Mouse (Mus musculus): ENCODE measurements around the gene Pramel7.
"Not testable (repeated sequence)": the region's sequence is repeated elsewhere in the genome, so short reads cannot be mapped to it uniquely, and the experiment has no call there.

Gene Pramel7

DNA sequence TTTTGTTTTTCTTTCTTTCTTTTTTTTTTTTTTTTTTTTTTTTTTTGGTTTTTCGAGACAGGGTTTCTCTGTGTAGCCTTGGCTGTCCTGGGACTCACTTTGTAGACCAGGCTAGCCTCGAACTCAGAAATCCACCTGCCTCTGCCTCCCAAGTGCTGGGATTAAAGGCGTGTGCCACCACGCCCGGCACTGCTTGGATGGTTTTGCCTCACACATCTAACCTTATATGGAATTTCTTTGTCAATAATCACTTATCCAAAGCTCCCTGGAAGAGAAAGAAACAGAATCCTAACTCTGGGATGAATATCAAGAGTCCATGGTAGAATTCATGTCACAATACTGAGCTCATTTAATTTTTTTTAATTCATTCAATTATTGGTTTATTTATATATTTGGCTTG lies at the start of gene Pramel7:
Gene Pramel7, minus strand, starts transcription at position 101 of the 400 bp plus-strand sequence.
- not testable (repeated sequence) for DNase-seq

DNA sequence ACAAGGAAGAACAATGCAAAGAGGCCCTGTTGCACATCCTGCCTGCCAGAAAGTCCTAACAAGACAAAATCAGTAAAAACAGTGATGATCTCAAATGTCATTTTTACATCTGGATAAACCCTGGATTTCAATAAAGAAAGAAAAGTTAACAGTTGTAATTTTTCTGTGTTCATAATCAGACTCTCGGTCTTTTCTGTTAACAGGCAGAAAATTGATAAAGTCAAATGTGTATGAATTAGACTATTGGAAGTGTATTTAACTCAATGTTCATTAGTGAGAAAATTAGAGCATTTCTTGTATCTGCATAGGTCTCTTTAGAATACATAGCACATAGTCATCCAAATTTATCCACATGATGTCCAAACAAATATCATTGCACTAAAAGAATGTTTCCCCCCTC lies 48.5 kb upstream of the Pramel7 start, which contains the start of gene Olfr1128:
Gene Olfr1128, minus strand, starts transcription at position 101 of the 400 bp plus-strand sequence.
- no peak for DNase-seq

DNA sequence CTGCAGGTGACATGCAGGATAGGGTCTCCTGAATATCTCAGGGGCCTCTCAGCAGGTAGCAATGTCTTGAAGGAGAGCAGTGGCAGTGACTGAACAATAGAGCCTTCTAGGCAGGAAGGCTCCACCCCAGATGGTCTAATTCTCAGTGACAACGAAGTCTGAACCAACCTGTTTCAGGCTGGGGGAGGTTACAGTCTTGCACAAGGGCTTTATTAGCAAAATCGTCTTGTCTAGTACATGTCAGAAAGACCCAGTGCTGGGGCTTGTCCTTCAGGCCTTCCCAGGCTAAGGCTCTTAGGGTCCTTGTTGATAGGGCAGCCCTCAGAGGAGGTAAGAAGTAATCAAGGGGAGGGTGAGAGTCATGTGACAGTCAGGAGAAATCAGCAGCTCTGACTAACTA lies 37.9 kb upstream of the Pramel7 start:
- DNase-seq, result no peak

DNA sequence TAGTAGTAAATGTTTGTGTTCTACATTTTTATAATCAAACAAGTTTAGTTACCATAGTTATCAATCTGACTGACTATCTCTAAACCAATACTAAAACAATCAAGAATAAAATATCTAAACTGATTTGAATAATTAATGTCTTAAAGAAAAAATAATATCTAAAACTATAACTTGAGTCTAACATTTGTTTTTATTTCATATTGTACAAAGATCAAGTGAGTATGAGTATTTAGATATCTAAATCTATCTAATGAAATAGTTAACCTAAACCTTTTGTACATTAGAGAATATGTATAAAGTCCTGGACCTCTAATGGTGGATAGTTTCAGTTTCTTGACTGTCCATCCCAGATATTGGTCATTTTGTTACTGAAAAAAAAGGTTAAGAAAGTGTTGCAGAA lies 34.6 kb upstream of the Pramel7 start, which contains the start of gene Olfr153:
Gene Olfr153, plus strand, starts transcription at position 301 of the 400 bp plus-strand sequence.
- DNase-seq, result no peak

DNA sequence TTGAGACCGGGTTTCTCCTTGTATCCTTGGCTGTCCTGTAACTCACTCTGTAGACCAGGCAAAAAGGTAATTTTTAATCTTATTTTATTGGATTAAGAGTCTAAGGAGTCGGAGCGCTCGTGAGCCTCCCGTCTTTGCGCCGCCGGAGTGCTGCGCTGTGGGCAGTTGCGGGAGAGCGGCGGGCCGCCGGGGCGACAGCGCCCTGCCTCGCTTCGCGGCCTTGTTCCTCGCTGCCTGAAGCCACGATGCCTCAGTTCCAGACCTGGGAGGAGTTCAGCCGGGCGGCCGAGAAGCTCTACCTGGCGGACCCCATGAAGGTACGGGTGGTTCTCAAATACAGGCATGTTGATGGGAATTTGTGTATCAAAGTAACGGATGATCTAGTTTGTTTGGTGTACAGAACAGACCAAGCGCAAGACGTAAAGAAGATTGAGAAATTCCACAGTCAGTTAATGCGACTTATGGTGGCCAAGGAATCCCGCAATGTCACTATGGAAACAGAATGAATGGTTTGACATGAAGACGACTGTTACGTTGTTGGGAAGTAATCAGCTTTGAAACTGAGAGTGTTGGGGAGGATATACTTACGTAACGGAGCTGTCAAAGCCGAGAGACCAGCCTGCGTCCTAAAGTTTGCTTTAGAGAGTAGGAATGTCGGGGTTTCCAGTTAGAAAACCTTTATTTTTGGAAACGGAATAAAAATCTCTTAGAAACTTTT lies 29.2 kb upstream of the Pramel7 start:
- not testable (repeated sequence) for DNase-seq

DNA sequence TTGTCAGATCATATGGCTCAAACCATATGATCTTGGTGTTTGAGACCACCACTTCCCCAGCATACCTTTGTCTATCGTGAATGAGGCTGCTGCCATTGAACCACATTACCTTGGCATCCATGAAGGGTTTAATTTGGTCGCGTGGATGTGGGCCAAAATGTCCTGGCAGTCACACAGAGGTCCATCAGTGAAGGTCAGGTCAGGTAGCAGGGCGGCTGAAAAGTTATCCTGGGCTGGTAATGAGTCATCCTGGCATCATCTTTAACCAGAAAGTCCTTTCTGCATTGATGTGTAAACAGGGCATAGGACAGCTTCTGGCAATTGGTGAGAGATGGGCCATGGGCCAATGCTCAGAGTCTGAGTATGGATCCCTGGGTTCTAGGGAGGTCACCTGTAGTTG lies 23.8 kb upstream of the Pramel7 start:
- no peak for DNase-seq

DNA sequence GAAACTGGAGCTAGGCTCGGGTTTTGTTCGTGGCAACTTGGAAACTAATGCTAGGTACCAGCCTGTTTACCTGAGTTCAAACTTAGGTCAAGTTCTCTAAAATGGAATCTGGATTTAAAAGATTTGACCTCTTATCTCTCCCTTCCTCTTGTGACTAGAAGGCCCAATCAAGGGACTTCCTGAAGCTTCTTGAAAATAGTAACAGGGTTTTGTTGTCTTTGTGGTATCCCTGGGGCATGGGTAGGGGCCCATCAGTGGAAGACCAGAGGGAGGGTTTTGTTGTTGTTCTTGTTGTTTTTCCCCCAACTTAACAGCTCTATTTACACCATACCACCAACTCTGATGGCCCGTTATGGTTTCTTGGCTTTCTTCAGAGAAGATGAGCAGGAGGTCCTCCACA lies 19.7 kb upstream of the Pramel7 start:
- DNase-seq, result no peak

DNA sequence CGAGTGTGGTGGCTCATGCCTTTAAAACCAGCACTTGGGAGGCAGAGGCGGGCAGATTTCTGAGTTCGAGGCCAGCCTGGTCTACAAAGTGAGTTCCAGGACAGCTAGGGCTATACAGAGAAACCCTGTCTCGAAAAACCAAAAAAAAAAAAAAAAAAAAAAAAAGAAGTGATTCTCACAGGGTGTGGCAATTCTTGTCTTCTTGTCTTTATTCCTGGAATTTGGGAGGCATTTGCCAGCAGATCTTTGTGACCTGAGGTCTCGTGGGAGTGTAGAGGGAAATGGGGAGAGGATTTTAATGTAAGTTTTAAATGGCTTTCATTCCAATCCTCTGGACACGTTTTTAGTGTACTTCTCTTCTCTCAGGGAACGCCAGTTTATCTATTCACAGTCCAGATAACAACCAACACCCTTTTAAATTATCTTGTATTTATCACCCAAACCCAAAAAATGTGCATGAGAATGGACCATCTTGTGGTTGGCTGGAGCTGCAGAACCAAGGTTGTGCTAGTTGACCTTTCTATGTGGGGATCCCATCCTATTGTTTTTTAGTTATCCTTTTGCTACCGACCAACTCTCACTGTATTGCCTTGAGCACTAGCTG lies 18.7 kb upstream of the Pramel7 start:
- DNase-seq, result no peak

DNA sequence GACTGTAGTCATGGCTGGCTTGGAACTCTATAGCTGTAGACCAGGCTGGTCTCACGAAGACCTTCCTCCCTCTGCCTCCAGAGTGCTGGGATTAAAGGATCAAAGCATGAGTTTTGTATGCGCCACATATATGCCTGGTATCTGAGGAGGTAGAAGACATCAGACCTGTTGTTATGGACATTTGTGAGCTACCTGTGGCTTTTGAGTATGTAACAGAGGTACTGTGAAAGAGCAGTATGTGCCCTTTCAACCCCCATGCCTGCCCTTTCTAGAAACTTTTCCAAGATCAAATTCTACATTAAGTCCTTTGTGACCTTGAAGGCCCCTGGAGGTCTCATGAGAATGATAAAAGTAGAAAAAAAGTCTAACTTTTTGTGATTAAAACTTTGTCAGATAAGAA lies 18.2 kb upstream of the Pramel7 start:
- DNase-seq, result no peak

DNA sequence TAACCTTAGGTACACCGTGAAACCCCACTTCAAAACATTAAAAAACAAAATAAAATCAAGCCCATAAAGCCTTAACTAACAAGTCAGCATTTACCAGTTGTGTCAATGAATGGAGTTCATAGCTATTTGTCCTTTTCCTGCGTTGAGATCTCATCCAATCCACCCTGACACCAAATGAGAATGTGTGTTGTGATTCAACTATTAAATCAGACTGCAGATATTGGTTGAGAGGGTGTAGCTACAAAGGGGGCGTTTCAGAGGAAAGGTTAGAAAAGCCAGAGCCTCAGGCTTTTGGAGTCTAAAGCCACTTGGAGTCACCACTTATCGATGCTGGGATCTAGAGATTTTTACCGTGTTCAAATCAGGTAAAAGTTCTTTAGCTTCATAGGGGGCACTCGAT lies 9.4 kb upstream of the Pramel7 start, which contains the start of gene Pramel6:
Gene Pramel6, plus strand, starts transcription at position 301 of the 400 bp plus-strand sequence.
- DNase-seq, result no peak

DNA sequence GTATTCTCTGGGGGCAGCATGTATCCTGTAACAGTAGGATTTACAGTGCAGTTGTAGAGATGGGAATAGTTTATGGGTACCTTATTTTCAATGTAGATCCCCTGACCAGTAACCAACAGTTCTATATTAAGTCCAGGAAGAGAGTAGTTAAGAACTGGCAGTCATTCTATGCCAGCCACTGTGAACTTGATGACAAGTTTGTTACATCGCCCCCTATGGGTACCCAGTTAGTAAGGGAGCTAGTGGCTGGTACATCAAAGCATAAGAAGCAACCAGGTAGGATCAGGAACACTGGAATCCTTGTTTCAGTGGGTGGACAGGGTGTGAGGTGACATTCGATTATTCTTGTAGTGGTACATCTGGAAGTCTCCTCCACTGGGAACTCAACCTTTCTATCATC lies 14.6 kb downstream of the Pramel7 start:
- no peak for DNase-seq

DNA sequence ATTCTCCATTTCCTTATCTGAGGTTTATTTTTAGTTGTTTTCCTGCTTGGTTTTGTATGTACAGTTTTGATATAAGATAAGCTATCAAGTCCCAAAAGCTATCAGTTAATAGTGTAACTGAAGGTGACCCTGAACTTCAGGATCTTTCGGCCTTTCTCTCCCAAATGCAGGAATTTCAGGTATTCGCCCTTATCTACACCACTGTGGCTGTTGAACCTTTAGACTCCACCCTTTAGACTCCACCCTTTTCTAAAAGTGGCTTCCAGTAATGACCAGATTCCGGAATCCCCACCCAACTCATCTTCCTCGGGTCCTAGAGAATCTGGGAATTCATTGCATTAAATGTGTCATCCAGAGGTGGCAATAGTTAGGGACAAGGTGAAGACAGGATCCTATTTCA lies 15.7 kb downstream of the Pramel7 start:
- DNase-seq, result no peak

DNA sequence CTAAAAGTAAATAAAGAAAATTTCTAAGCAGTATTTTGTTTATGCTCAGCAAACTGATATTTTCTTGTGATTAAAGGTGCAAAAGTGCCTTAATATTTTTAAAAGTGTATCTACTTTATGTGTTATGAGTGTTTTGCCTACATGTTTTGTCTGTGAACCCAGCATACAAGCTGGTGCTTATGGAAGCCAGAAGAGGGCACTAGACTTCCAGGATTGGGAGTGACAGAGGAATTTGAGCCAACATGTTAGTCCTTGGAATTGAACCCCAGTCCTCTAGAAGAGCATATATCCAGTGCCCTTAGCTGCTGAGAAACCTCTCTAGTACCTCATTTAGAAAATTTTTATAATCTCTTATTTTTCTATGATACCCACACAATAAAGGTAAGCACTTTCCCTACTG lies 16.7 kb downstream of the Pramel7 start:
- no peak for DNase-seq

DNA sequence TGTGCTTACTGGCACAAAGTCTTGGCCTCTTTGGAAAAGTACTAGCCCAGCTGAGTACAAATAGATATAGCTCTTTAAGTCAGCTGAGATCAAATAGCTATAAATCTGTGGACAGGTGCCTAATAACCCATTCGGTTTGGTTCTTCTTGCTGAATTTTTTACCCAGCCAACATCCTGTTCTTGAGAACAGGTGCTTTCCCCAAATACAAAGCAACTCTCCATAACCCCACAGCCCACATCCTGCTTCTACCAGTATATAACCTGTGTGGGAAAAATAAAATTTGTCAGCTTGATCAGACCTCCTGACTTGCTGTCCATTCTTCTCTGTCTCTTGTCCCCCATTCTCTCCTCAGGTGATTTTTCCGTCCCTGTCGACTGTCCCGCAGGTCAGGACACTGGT lies 35.1 kb downstream of the Pramel7 start:
- no peak for DNase-seq

DNA sequence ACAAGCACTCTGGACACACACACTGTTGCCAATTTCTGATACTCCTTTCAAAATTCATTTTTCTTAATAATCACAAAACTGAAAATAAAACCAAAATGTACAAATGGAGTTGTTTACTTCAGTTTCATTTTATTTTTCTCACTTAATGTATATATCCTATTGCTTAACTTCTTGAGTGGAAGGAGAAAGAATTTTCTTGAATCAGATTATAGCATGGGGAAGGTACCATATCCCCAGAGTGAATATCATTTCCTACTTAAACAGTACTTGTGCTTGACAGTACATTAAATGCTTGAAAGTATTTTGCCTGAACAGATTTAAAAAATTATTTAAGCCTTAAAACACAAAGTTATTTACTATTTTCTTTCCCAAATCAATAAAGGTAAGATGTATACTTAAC lies 43.2 kb downstream of the Pramel7 start, which contains the start of gene Olfr1126:
Gene Olfr1126, plus strand, starts transcription at position 301 of the 400 bp plus-strand sequence.
- DNase-seq, result no peak

Data from lung, postnatal 14 days (tissue).